Mouse (Mus musculus) cerebellum, adult 9-11 months (tissue): ENCODE measurements around the gene Gm20388.

Experiments
- DNase-seq: peaks from one replicate; pipeline ENCODE4 v3.0.0; 2022

The Gm20388 gene

GRCm38 (mm10) chr8:121973906-121974305 lies 2063.3 kb downstream of the Gm20388 start:
- no peak for DNase-seq

GRCm38 (mm10) chr8:121977819-121978590 lies 2067.4 kb downstream of the Gm20388 start:
- peak; percentile 66 for DNase-seq

GRCm38 (mm10) chr8:121978670-121979069 lies 2068.0 kb downstream of the Gm20388 start:
- DNase-seq, result no peak

- no peak for DNase-seq
Observed at GRCm38 (mm10) chr8:121980792-121981519, 2070.3 kb downstream of the Gm20388 start.

- DNase-seq, result no peak
Observed at GRCm38 (mm10) chr8:121981520-121981895, 2070.9 kb downstream of the Gm20388 start.

GRCm38 (mm10) chr8:121985673-121986072 lies 2075.0 kb downstream of the Gm20388 start:
- DNase-seq, result no peak

- DNase-seq, result no peak
Observed at GRCm38 (mm10) chr8:121987892-121988291, 2077.3 kb downstream of the Gm20388 start.

GRCm38 (mm10) chr8:121990506-121991255 lies 2080.0 kb downstream of the Gm20388 start:
- DNase-seq, result no peak

GRCm38 (mm10) chr8:121991611-121992010 lies 2081.0 kb downstream of the Gm20388 start:
- no peak for DNase-seq

GRCm38 (mm10) chr8:121992911-121993310 lies 2082.3 kb downstream of the Gm20388 start:
- no peak for DNase-seq

GRCm38 (mm10) chr8:121995112-121995511 lies 2084.5 kb downstream of the Gm20388 start:
- DNase-seq, result no peak

GRCm38 (mm10) chr8:121995895-121996294 lies 2085.3 kb downstream of the Gm20388 start:
- DNase-seq, result no peak

GRCm38 (mm10) chr8:121998631-121999030 lies 2088.0 kb downstream of the Gm20388 start:
- no peak for DNase-seq

- DNase-seq, result no peak
Observed at GRCm38 (mm10) chr8:121999211-121999610, 2088.6 kb downstream of the Gm20388 start.

- DNase-seq, result no peak
Observed at GRCm38 (mm10) chr8:122001339-122002115, 2090.9 kb downstream of the Gm20388 start.

GRCm38 (mm10) chr8:122003646-122004045 lies 2093.0 kb downstream of the Gm20388 start:
- peak; percentile 78 for DNase-seq

- no peak for DNase-seq
Observed at GRCm38 (mm10) chr8:122004131-122004530, 2093.5 kb downstream of the Gm20388 start.

GRCm38 (mm10) chr8:122005422-122006204 lies 2095.0 kb downstream of the Gm20388 start:
- DNase-seq, result peak; percentile 65

GRCm38 (mm10) chr8:122006688-122007484 lies 2096.2 kb downstream of the Gm20388 start:
- no peak for DNase-seq

GRCm38 (mm10) chr8:122008395-122008794 lies 2097.8 kb downstream of the Gm20388 start:
- no peak for DNase-seq

GRCm38 (mm10) chr8:122010638-122011037 lies 2100.0 kb downstream of the Gm20388 start:
- no peak for DNase-seq
